Mouse (Mus musculus) hindbrain, postnatal 0 days (tissue): ENCODE data around the gene Ergic1. TPM values are rescaled to one million over a fixed set of nuclear protein-coding genes. Genes with fewer than 3 reads are reported as not detected.

ENCODE experiments used
- ATAC-seq: fragments of 200-750 bp; cut with Nextera tagmentation; 2 replicates; pipeline ENCODE4 v1.8.0; 2017; ENCODE audit warnings: mild to moderate bottlenecking, moderate TSS enrichment, moderate library complexity
- DNase-seq: peaks from one replicate; pipeline ENCODE4 v3.0.0-alpha.2; 2015; ENCODE audit warnings: low spot score
- H3K27ac ChIP-seq: fragments of 300-500 bp; sonication (generic); 2 replicates; pipeline ENCODE4 v1.5.1; 2014; ENCODE audit warnings: mild to moderate bottlenecking
- H3K27me3 ChIP-seq: fragments of 300-500 bp; sonication (generic); 2 replicates; pipeline ENCODE4 v1.6.1; 2014; ENCODE audit warnings: low read length, mixed read lengths; ENCODE audit not compliant: insufficient read depth
- H3K36me3 ChIP-seq: fragments of 300-500 bp; sonication (generic); 2 replicates; pipeline ENCODE4 v1.6.1; 2014; ENCODE audit warnings: low read length, mixed read lengths; ENCODE audit not compliant: insufficient read depth
- H3K4me1 ChIP-seq: fragments of 300-500 bp; sonication (generic); 2 replicates; pipeline ENCODE4 v1.6.1; 2014; ENCODE audit warnings: antibody characterized with exemption, low read length, mixed read lengths; ENCODE audit not compliant: insufficient read depth
- H3K4me2 ChIP-seq: fragments of 300-500 bp; sonication (generic); 2 replicates; pipeline ENCODE4 v1.6.1; 2014; ENCODE audit warnings: low read depth, mild to moderate bottlenecking, low read length, moderate library complexity, mixed read lengths
- H3K4me3 ChIP-seq: fragments of 300-500 bp; sonication (generic); 2 replicates; pipeline ENCODE4 v1.5.1; 2014; ENCODE audit warnings: low read length
- H3K9ac ChIP-seq: fragments of 300-500 bp; sonication (generic); replicated peaks from 2 replicates; pipeline ENCODE4 v1.6.1; 2014; ENCODE audit warnings: mild to moderate bottlenecking, low read length, moderate library complexity, mixed read lengths
- H3K9me3 ChIP-seq: fragments of 300-500 bp; sonication (generic); 2 replicates; pipeline ENCODE4 v1.6.1; 2016; ENCODE audit warnings: low read length, mixed read lengths
- CTCF ChIP-seq: IDR thresholded peaks from 2 replicates; pipeline ENCODE4 v1.5.1; 2016; ENCODE audit warnings: antibody characterized with exemption, control low read depth, low read depth
- WGBS: fragments of 180-500 bp; shearing (Covaris S2); extraction: QIAGEN DNeasy Blood & Tissue Kit; methylation state at CpG from one replicate; pipeline ENCODE4 v1.1.7; 2014; 5-methylcytosine and 5-hydroxymethylcytosine counted together
- polyA plus RNA-seq: library from polyadenylated mRNA; unstranded; fragments of >200 nt; fragmentation: Nextera tagmentation; extraction: Ambion mirVana; gene quantifications from 2 replicates; pipeline ENCODE4 v1.2.1, GENCODE M21; 2015
- total RNA-seq: library from RNA; depleted of rRNA; stranded (reverse); fragments of >200 nt; gene quantifications from 2 replicates; pipeline ENCODE4 v1.2.3, GENCODE M21; 2014

Gene Ergic1
- total and polyA plus RNA-seq, 2 experiments from 2014 or later: 93.5 to 250 TPM

DNA sequence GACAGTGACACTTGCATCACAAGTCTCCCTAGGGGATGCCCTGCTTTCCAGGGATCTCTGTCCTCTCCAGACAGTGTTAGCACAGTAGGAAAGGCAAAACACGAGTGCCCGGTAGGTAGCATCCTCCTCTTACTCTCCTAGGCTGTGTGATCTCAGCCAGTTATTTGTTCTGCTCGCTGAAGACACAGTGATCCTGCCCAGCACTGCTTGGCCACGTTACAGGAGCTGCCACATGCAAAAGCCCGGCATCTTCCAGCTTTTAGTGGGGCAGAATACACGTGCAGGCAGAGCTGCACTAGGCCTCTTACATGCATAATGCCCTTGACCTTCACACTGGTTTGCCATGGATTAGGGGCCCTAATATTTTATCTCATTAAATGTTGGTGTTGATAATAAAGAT, 58.3 kb downstream of the Ergic1 start:
- H3K36me3 ChIP-seq: peaks cover 29% of the 10 kb centered on the region
- DNase-seq: no peak
- H3K27me3 ChIP-seq: no peaks in the 10 kb centered on the region
- no peak overlapping the region for H3K9ac ChIP-seq
- H3K9me3 ChIP-seq: no peaks in the 10 kb centered on the region
- ATAC-seq: no peak
- no peak overlapping the region for H3K4me2 ChIP-seq
- H3K4me3 ChIP-seq: no peak overlapping the region
- no peak for TF ChIP-seq CTCF
- H3K27ac ChIP-seq: no peak overlapping the region
- H3K4me1 ChIP-seq: no peaks in the 10 kb centered on the region
- WGBS: 67% methylated on average over 6 of the region's 6 CpGs

DNA sequence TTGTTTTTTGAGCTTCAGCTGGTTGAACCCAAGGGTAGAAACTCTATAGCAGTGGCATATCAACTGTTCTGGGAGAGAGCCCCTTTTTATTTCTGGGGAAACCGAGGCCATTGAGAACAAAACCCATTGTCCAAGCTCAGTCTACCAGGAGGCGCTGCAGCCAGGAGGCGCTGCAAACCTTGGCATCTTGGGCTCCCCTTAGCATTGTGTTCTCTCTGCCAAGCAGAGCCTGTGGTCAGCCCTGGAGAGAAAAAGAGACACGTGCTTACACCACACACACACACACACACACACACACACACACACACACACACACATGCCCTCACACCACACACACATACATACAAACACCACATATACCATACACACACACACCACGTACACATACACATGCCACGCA, 59.0 kb downstream of the Ergic1 start:
- no peak for DNase-seq
- H3K36me3 ChIP-seq: peaks cover 29% of the 10 kb centered on the region
- peak overlapping the region; percentile 27; the same call in 1 of the 2 replicates for H3K27ac ChIP-seq
- no peak overlapping the region for H3K4me3 ChIP-seq
- H3K4me1 ChIP-seq: no peaks in the 10 kb centered on the region
- H3K27me3 ChIP-seq: no peaks in the 10 kb centered on the region
- 87% methylated on average over 6 of the region's 6 CpGs for WGBS
- no peak for ATAC-seq
- no peak overlapping the region for H3K9ac ChIP-seq
- H3K9me3 ChIP-seq: no peaks in the 10 kb centered on the region
- H3K4me2 ChIP-seq: no peak overlapping the region
- TF ChIP-seq CTCF: no peak; the same call in 1 of the 2 replicates

DNA sequence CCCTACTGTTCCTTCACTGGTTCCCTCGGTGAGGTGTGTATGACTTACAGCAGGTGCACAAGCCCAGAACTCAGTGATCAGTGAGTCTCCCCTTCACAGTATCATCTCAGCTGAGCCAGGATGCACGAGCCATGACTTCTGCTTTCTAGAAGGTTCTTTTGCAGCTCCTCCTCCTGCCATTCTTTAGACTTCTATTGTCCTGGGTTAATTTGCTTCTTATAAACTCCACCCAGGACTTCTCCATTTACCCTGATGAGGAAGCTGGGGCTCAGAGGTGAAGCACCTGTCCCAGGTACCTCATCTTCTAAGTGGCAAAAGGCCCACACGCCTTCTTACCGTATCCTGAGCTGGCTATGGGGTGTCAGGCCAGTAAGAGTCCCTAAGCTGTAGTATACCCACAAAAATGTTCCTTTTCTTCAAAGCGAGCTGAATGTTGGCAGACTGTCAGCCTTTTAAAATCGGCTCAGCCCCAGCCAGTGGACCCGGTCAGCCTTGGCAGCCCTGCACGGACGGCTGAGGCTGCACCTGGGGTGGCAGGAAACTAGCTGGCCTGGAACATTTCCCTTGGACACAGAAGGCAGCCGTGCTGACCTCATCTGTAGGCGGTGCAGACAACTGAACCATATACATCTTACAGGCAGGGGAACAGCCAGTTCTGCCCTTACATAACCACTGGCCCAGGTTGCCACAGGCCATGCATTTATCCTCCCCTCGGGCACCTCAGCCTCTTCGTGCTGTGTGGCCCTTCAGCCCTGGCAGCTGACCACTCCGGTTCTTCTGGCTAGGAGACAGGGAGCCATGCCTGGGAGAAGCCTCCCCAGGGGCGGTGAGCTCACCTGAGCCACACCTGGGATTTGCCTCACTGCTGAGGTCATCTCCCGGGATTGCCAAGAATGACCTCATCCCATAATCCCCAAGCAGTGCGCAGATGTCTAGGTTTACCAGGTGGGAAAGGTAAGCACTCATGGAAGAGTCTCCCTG, 59.8 kb downstream of the Ergic1 start:
- Histone ChIP-seq H3K4me2 (no peak overlapping the region), H3K9ac (no peak overlapping the region), H3K36me3 (peaks cover 36% of the 10 kb centered on the region), H3K27me3 (no peaks in the 10 kb centered on the region), H3K4me3 (no peak overlapping the region), H3K9me3 (no peaks in the 10 kb centered on the region), H3K27ac (peak overlapping the region; percentile 27), H3K4me1 (no peaks in the 10 kb centered on the region)
- TF ChIP-seq CTCF: no peak
- WGBS: 60% methylated on average over 17 of the region's 17 CpGs
- DNase-seq: peak; percentile 61
- ATAC-seq: peak; percentile 53; the same call in 1 of the 2 replicates

DNA sequence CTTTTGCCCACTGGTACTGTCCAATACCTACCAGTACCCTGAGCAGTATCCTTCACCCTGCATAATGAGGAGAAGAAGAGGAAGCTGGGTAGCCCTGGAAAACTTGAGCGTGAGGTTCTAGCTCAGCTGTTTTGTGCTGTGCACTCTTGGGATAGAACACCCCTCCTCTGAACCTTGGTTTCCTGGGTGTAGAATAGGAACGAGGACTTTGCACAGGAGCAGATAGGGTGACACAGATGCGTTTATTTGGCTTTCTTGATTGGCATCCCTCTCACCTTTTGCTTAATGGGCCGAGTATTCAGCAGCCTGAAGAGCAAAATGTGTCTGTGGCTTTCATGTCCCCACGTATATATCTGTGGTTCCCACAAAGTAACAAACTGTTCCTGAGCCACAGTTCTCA, 60.6 kb downstream of the Ergic1 start:
- Histone ChIP-seq H3K4me1 (no peaks in the 10 kb centered on the region), H3K4me2 (no peak overlapping the region), H3K27me3 (no peaks in the 10 kb centered on the region), H3K4me3 (no peak overlapping the region), H3K9me3 (no peaks in the 10 kb centered on the region), H3K36me3 (peaks cover 35% of the 10 kb centered on the region), H3K27ac (no peak overlapping the region), H3K9ac (no peak overlapping the region)
- 91% methylated on average over 5 of the region's 5 CpGs for WGBS
- TF ChIP-seq CTCF: no peak
- no peak for ATAC-seq
- DNase-seq: no peak

DNA sequence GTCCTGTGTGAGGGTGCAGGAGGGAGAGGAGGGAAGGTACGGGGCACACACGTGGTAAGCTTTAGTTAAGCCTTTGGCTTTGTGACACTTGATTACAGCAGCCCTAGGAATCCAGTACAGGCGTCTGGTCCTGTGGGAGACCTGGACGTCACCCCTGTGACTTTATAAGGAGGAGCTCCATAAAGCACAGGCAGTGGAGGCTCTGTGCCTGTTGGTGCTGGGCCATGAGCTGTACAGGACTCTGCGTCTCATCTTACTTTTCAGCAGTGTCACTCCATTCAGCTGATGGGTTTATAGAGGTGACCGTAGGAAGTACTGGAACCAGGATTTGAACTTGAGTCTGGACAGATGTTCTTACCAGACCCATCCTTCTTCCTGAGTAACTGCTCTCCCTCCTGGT, 62.7 kb downstream of the Ergic1 start:
- Histone ChIP-seq H3K36me3 (peaks cover 35% of the 10 kb centered on the region), H3K9ac (no peak overlapping the region), H3K4me2 (no peak overlapping the region), H3K27ac (no peak overlapping the region), H3K9me3 (no peaks in the 10 kb centered on the region), H3K4me1 (no peaks in the 10 kb centered on the region), H3K27me3 (no peaks in the 10 kb centered on the region), H3K4me3 (no peak overlapping the region)
- no peak for TF ChIP-seq CTCF
- 93% methylated on average over 6 of the region's 6 CpGs for WGBS
- no peak for DNase-seq
- no peak for ATAC-seq

DNA sequence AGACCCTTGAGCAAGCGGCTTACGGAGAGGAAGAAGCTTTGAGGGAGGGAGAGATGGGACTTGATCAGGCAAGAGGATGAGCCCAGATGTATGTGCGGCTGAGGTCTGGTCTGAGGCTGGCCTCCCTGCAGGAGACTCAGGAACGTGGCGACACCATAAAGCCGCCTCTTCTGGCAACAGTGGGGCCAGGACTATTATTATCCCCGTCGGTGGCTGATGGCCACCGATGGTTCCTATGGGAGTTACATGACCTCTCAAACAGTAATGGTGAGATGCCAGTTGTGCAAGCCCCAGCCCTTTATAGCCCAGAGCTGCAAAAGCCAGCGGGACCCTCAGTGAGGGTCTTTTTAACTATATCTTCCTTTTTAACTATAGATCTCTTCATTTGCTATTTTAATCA, 63.7 kb downstream of the Ergic1 start:
- WGBS: 86% methylated on average over 10 of the region's 10 CpGs
- Histone ChIP-seq H3K4me2 (no peak overlapping the region), H3K9me3 (no peaks in the 10 kb centered on the region), H3K36me3 (peaks cover 43% of the 10 kb centered on the region), H3K4me3 (no peak overlapping the region), H3K9ac (no peak overlapping the region), H3K4me1 (no peaks in the 10 kb centered on the region), H3K27me3 (no peaks in the 10 kb centered on the region), H3K27ac (no peak overlapping the region)
- no peak for DNase-seq
- TF ChIP-seq CTCF: no peak
- no peak for ATAC-seq

DNA sequence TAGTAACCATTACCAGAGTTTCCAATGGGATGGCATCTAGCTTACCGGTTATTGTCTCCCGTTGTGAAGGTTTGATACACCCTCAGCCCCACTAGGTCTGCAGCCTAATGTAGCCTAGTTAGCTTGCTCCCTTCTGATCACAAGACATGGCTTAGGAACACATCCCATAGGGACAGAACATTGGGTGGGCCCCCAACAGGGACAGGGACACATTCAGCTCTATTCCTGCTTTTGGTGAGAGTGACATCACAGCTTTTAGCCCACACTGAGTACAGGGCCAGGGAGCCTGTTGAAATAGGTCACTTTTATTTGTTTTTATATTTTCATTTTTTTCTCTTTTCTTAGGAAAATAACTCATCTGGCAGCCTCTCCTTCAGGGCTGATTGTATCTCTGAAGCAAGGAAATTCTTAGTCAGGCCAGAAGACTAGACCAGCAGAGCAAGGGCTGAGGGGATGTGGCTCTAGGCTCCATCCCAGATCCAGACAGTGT, 64.3 kb downstream of the Ergic1 start:
- H3K4me3 ChIP-seq: no peak overlapping the region
- H3K9ac ChIP-seq: no peak overlapping the region
- no peaks in the 10 kb centered on the region for H3K9me3 ChIP-seq
- TF ChIP-seq CTCF: no peak
- ATAC-seq: no peak
- 85% methylated on average over 2 of the region's 2 CpGs for WGBS
- no peak overlapping the region for H3K4me2 ChIP-seq
- H3K27me3 ChIP-seq: no peaks in the 10 kb centered on the region
- no peak overlapping the region for H3K27ac ChIP-seq
- H3K4me1 ChIP-seq: no peaks in the 10 kb centered on the region
- DNase-seq: no peak
- H3K36me3 ChIP-seq: peaks cover 49% of the 10 kb centered on the region
